Mouse (Mus musculus): ENCODE measurements around the gene Lyl1. TPM values are rescaled to one million over a fixed set of nuclear protein-coding genes. Genes with fewer than 3 reads are reported as not detected.

Lyl1 gene
- polyA plus RNA-seq, 1 experiment from 2014 or later: 4.3 TPM

DNA sequence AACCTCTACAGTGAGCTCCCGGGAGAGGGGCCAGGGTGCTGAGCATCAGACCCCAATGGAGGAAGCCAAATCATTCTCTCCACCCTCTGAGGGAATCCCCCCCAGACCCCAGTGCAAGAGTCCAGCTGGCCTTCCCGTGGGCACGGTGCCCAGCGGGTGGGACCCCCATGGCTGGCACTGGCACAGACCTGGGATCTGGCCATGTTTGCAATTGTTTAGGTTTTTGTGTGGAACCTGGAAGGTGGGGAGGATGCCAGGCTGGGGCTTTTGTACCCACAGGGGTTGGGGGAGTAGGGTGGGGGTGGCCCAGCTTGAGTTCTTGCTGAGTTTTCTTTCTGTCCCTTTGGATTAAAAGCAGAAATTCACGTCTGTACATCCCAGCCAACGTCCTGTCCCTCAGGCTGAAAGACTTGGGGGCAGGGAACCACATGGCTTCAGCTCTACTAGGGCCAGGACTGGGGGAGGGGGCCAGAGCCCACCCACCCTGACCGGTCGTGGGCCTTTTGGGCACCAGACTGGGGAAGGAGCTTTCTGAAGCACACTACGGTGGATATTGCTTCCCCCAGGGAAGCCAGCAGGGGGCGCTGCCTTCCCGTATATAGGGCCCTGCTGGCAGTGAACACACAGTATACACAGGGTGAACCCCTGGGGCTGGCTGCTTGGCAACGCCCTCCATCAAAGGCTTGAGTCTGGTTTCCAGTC is 7.7 kb downstream of the Lyl1 start:
- Histone ChIP-seq H3K36me3 (replicated peaks) (no peaks in the 10 kb centered on the region), H3K27me3 (replicated peaks; ENCODE audit: low read depth, poor library complexity, severe bottlenecking) (peaks cover 98% of the 10 kb centered on the region), H3K27ac (replicated peaks) (no peak overlapping the region), H3K4me1 (peaks cover 75% of the 10 kb centered on the region), H3K4me3 (no peak overlapping the region; the same call in 1 of the 2 replicates), H3K9me3 (no peaks in the 10 kb centered on the region)
- DNase-seq (ENCODE audit: low spot score): peak; percentile 91
- 13% methylated on average over 12 of the region's 12 CpGs for WGBS

DNA sequence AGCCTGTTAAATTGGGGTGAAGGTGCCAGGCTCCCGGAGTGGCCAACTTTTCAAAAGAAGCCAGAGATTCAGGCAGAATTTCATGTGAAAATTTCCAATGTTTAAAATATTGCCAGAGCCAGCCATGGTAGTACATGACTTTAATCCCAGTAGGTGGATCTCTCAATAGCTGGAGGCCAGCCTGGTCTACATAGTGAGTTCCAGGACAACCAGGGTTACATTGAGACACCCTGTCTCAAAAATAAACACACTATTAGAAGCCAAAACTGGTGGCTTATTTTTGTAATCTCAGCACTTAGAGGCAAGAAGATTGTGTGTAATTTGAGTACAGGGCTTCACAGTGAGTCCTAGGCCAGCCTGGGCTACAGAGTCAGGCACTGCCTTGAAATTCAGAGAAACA is 8.7 kb downstream of the Lyl1 start:
- Histone ChIP-seq H3K27me3 (replicated peaks; ENCODE audit: low read depth, poor library complexity, severe bottlenecking) (peaks cover 98% of the 10 kb centered on the region), H3K27ac (replicated peaks) (no peak overlapping the region)

DNA sequence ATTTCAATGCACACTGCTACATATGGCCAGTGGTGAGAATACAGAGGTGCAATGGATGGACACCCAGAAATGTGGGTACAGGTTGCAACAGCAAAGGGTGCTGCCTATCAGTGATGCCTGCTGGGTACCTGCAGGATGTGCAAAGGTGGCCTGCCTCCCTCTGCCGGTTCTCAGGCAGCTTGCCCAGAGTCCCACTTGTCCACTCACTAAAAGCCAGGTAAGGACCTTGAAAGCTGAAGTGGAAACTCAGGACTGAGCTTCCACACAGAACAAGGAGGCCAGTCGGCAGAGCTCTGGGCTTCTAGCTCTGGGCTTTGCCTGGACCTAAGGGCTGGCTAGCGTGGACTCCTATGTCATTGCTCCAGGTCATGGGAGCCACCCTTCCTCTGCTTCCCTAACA is 10.1 kb downstream of the Lyl1 start:
- 45% methylated on average over 3 of the region's 3 CpGs for WGBS
- H3K27me3 ChIP-seq (replicated peaks; ENCODE audit: low read depth, poor library complexity, severe bottlenecking): peaks cover 100% of the 10 kb centered on the region
- peaks cover 74% of the 10 kb centered on the region for H3K4me1 ChIP-seq

More for the DNA sequence above, 8.7 kb downstream of the Lyl1 start:
- Histone ChIP-seq H3K4me1 (peaks cover 74% of the 10 kb centered on the region), H3K4me3 (no peak overlapping the region), H3K36me3 (replicated peaks) (no peaks in the 10 kb centered on the region), H3K9me3 (no peaks in the 10 kb centered on the region)
- 94% methylated on average over 1 of the region's 1 CpGs for WGBS
- DNase-seq (ENCODE audit: low spot score): no peak

DNA sequence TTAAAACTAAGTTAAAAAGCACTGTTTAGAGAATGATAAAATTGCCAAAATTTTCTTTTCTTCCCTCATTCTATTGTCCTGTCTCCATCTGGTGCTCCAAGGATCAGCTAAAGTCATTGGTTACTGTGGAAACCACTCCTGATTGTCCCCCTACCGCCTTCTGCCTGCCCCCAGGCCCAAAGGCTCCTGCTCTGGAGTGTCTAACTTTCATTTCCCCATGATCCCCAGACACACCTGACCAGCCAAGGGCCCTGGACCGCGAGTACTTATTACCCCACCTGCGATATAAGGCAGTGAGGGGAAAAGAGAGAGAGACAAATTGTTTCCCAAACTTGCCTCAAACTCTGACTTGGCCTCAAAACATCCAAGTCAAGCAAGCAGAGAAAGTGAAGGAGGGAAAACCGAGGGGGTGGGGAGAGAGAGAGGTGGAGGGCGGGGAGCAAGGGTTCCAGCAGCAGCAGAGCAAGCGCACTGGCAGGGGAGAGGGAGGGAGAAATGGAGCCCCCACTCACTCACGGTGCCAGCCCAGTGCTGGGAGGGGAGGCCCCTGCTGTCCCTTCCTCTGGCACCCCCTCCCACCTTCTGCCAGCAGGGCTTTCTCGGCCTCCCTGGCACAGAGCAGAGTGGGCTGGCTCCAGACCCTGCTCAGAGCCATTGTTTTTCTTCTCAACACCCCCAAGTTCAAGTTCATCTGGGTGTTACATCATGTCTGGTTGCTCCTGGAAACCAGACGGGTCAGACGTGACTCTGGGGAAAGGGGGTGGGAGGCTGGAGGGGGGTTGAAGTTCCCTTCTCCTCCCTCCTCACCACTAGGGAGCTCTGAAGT is 10.9 kb downstream of the Lyl1 start:
- peak; percentile 66 for DNase-seq (ENCODE audit: low spot score)
- Histone ChIP-seq H3K27ac (replicated peaks) (peak overlapping the region; percentile 84), H3K27me3 (replicated peaks; ENCODE audit: low read depth, poor library complexity, severe bottlenecking) (peaks cover 100% of the 10 kb centered on the region), H3K9me3 (no peaks in the 10 kb centered on the region), H3K4me3 (peak overlapping the region; percentile 39; the same call in 1 of the 2 replicates), H3K36me3 (replicated peaks) (no peaks in the 10 kb centered on the region), H3K4me1 (peaks cover 73% of the 10 kb centered on the region)
- WGBS: 16% methylated on average over 11 of the region's 11 CpGs

More for the DNA sequence above, 10.1 kb downstream of the Lyl1 start:
- H3K27ac ChIP-seq (replicated peaks): peak overlapping the region; percentile 84
- H3K4me3 ChIP-seq: 0 out of 2 replicates have a peak overlapping the region, but pooled peaks have one; percentile 3
- no peak for DNase-seq (ENCODE audit: low spot score)
- H3K36me3 ChIP-seq (replicated peaks): no peaks in the 10 kb centered on the region
- no peaks in the 10 kb centered on the region for H3K9me3 ChIP-seq

DNA sequence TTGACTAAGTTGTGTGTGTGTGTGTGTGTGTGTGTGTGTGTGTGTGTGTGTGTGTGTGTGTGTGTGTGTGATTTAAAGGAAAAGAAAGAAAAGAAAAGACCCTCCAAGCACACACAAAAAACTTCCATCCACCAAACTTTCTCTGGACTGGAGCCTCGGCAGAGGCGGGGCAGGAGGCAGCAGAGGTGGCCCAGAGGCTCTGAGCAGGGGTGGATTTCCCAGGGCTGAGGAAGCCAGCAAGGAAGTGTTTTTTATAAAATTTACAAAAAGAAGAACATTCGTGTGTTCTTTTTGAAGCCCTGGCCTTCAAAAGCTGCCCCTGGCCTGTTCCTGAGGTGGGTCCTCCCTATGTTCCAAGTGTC is 11.5 kb downstream of the Lyl1 start:
- no peak for DNase-seq (ENCODE audit: low spot score)
- WGBS: 39% methylated on average over 3 of the region's 3 CpGs
- no peaks in the 10 kb centered on the region for H3K9me3 ChIP-seq
- peaks cover 100% of the 10 kb centered on the region for H3K27me3 ChIP-seq (replicated peaks; ENCODE audit: low read depth, poor library complexity, severe bottlenecking)
- H3K27ac ChIP-seq (replicated peaks): peak overlapping the region; percentile 84
- H3K36me3 ChIP-seq (replicated peaks): no peaks in the 10 kb centered on the region
- H3K4me1 ChIP-seq: peaks cover 69% of the 10 kb centered on the region
- H3K4me3 ChIP-seq: peak overlapping the region; percentile 39; the same call in 1 of the 2 replicates

DNA sequence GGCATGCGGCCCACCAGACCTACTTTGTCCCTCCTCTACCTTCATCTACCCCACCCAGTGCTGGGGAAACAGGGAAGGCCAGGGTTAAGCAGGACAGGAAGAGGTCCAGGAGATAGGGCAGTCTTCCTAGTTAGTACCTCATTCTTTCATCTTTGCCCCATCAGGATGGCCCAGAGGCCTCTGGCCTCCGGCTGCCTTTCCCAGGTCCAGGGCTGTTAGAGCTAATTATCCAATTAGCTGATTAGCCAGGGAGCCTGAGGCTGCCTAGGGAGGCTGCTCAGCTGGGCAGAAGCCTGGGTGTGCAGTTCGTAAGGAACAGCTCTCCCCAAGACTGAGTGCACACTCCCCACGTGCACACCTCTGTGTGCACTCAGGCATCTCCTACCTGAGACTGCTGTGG is 12.1 kb downstream of the Lyl1 start:
- Histone ChIP-seq H3K27me3 (replicated peaks; ENCODE audit: low read depth, poor library complexity, severe bottlenecking) (peaks cover 100% of the 10 kb centered on the region), H3K9me3 (no peaks in the 10 kb centered on the region), H3K27ac (replicated peaks) (peak overlapping the region; percentile 84), H3K36me3 (replicated peaks) (no peaks in the 10 kb centered on the region), H3K4me3 (0 out of 2 replicates have a peak overlapping the region, but pooled peaks have one; percentile 16), H3K4me1 (peaks cover 63% of the 10 kb centered on the region)
- WGBS: 25% methylated on average over 4 of the region's 4 CpGs
- no peak for DNase-seq (ENCODE audit: low spot score)

DNA sequence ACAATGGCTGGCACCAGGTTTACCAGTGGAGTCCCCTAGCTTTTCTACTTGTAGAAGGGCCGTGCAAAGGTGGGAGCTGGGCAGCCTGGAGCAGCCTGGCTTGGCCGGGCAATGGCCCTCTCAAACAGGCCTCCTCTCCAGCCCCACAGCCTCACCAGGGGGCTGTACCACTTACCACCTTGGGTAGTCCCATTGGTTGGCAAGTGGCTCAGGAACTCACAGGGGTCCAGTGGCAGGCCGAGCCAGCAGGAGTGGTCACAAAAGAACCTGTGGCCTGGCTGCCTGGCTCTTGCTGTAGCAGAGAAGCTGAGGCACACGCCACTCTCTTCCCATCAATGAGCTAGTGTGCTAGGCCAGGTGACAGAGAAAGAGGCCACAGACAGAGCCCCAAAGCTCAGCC is 12.9 kb downstream of the Lyl1 start:
- no peaks in the 10 kb centered on the region for H3K9me3 ChIP-seq
- no peak for DNase-seq (ENCODE audit: low spot score)
- no peaks in the 10 kb centered on the region for H3K36me3 ChIP-seq (replicated peaks)
- no peak overlapping the region for H3K4me3 ChIP-seq
- H3K27me3 ChIP-seq (replicated peaks; ENCODE audit: low read depth, poor library complexity, severe bottlenecking): peaks cover 100% of the 10 kb centered on the region
- peaks cover 59% of the 10 kb centered on the region for H3K4me1 ChIP-seq
- H3K27ac ChIP-seq (replicated peaks): peak overlapping the region; percentile 84
- WGBS: 55% methylated on average over 4 of the region's 4 CpGs

DNA sequence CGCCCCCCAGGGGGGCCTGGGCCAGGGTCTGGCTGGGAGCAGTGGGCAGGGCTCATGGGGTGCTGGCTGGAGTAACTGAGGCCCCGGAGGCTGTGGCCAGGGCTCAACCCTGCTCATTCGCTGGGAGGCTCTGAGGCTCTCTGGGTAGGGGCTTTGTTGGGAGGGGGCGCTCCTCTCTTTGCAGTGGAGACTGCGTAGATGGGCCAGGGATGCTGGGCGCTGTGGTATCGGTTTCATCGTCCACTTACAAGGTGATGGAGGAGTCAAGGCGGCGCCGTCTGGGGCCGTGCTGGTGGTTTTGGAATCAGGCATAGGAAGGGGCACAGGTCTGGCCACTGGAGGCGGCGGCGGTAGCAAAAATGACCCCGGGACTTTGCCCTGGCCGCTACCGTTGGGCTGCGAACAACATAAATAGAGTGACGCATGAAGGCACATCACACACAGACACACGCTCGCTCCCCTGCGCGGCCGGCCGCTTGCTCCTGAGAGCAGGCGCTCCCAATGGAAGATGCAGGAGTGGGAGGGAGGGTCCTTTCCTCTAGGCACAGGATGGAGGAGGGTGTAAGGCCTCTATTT is 14.7 kb downstream of the Lyl1 start:
- Histone ChIP-seq H3K9me3 (no peaks in the 10 kb centered on the region), H3K27me3 (replicated peaks; ENCODE audit: low read depth, poor library complexity, severe bottlenecking) (peaks cover 100% of the 10 kb centered on the region), H3K4me1 (peaks cover 59% of the 10 kb centered on the region), H3K27ac (replicated peaks) (peak overlapping the region; percentile 45), H3K36me3 (replicated peaks) (no peaks in the 10 kb centered on the region), H3K4me3 (peak overlapping the region; percentile 42)
- WGBS: 4% methylated on average over 27 of the region's 27 CpGs
- DNase-seq (ENCODE audit: low spot score): peak; percentile 61

DNA sequence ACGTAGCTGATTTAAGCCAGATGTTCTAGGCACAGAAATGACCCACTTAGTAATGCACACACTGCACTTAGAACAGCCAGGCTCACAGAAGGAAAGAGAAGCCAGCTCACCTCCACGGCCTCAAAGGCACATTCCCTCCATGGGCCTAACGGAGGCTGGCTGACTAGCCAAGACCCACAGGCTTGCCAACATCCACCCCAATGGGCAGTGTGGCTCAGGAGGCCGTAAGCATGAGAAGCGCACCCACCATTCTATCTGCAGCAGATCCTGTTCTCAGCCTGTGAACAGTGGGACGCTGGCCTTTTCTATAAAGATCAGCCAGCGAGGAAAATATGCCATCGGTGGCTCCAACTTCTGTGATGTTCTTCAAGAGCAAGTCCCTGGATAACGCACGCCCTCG is 15.5 kb downstream of the Lyl1 start:
- Histone ChIP-seq H3K9me3 (no peaks in the 10 kb centered on the region), H3K27ac (replicated peaks) (no peak overlapping the region), H3K27me3 (replicated peaks; ENCODE audit: low read depth, poor library complexity, severe bottlenecking) (peaks cover 100% of the 10 kb centered on the region), H3K36me3 (replicated peaks) (no peaks in the 10 kb centered on the region), H3K4me3 (no peak overlapping the region), H3K4me1 (peaks cover 59% of the 10 kb centered on the region)
- no peak for DNase-seq (ENCODE audit: low spot score)
- WGBS: 79% methylated on average over 11 of the region's 11 CpGs

DNA sequence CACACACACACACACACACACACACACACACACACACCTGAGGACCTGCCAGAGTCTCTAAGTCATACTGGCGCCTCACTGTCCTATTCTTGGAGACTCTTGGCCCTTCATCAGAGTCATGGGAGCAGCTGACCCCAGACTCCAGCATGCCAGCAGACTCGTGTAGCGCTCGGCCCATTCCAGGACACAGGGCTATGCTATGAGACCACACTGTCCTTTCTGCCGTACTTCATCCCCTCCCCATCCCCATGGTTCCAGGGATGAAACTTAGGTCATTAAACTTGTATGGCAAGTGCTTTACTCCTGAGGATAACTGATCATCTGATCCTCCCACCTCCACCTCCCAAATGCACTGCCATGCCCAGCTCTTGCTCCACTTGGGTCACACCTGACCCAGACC is 17.2 kb downstream of the Lyl1 start:
- no peak for DNase-seq (ENCODE audit: low spot score)
- H3K9me3 ChIP-seq: no peaks in the 10 kb centered on the region
- WGBS: 83% methylated on average over 5 of the region's 5 CpGs
- no peak overlapping the region for H3K27ac ChIP-seq (replicated peaks)
- peaks cover 100% of the 10 kb centered on the region for H3K27me3 ChIP-seq (replicated peaks; ENCODE audit: low read depth, poor library complexity, severe bottlenecking)
- H3K36me3 ChIP-seq (replicated peaks): no peaks in the 10 kb centered on the region
- H3K4me3 ChIP-seq: no peak overlapping the region
- peaks cover 59% of the 10 kb centered on the region for H3K4me1 ChIP-seq

DNA sequence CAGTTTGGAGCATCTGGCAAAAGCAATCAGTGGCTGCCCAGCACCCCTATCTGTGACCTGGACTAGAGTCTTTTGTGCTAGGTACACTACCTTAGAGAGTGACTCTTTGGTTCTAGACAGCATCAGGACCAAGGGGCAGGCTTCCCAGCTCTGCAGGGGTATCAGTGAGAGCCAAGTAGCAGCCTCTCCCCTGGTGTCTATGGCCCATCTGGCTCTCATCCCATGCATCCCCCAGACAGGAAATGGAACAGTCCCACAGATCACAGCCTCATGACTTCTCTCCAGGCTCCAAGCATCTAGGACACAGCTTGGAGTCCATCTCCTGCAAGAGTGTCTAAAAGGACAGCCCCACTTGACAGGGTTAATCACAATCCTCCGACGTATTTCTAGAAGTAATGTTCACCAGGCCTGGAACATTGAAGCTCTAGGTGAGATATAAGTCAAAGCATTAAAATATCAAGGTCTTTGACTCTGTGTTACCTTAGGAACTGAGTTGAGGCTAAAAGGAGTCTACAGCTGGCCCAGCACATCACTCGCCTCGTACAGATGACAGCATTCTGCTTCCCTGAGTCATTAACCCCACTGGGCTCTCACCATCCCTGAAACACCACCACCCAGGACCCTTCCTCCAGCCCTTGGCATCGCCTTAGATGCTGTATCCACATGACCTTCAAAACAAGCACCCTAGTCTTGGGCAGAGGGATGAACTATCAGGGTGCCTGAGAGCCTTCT is 17.9 kb downstream of the Lyl1 start:
- Histone ChIP-seq H3K4me3 (no peak overlapping the region), H3K36me3 (replicated peaks) (no peaks in the 10 kb centered on the region), H3K9me3 (no peaks in the 10 kb centered on the region), H3K4me1 (peaks cover 59% of the 10 kb centered on the region), H3K27me3 (replicated peaks; ENCODE audit: low read depth, poor library complexity, severe bottlenecking) (peaks cover 100% of the 10 kb centered on the region), H3K27ac (replicated peaks) (no peak overlapping the region)
- WGBS: 88% methylated on average over 5 of the region's 5 CpGs
- no peak for DNase-seq (ENCODE audit: low spot score)

DNA sequence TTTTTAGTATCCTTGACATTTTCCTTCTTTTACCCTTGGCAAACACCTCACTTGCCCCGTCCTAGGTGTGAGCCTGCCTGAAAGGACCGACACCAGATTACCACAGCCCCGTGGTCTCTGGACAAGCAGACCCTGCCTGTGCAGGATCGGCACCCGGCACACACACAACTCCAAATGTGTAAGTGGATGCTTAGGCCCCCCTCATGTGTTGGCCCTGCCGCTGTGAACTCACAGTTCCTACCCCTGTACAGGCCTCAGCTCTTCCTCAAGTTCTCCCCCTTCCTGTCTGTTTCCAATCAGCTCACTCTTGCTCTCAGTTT is 21.2 kb downstream of the Lyl1 start:
- Histone ChIP-seq H3K27ac (replicated peaks) (peak overlapping the region; percentile 91), H3K27me3 (replicated peaks; ENCODE audit: low read depth, poor library complexity, severe bottlenecking) (peaks cover 100% of the 10 kb centered on the region), H3K9me3 (no peaks in the 10 kb centered on the region), H3K36me3 (replicated peaks) (no peaks in the 10 kb centered on the region), H3K4me3 (peak overlapping the region; percentile 41; the same call in 1 of the 2 replicates), H3K4me1 (peaks cover 58% of the 10 kb centered on the region)
- 57% methylated on average over 6 of the region's 6 CpGs for WGBS
- no peak for DNase-seq (ENCODE audit: low spot score)
